Mouse (Mus musculus) ES-E14 (cell line): ENCODE measurements at regions not wholly inside any gene's neighbourhood (a gene's known extent, or its start where the extent isn't known, plus 50 kb on each side); places are given as distances from the start of the nearest gene placed in this dataset.

Source experiments
- CHD2 ChIP-seq: IDR thresholded peaks from 2 replicates; pipeline ENCODE4 v1.6.1; 2014; ENCODE audit warnings: mild to moderate bottlenecking, low read depth, low read length, inconsistent platforms
- HCFC1 ChIP-seq: IDR thresholded peaks from 2 replicates; pipeline ENCODE4 v1.6.1; 2012; ENCODE audit warnings: low read length, inconsistent platforms, borderline replicate concordance; ENCODE audit not compliant: insufficient read depth
- MAFK ChIP-seq: IDR thresholded peaks from 2 replicates; pipeline ENCODE4 v1.6.1; 2014; ENCODE audit warnings: mild to moderate bottlenecking, low read depth, low read length, inconsistent platforms; ENCODE audit not compliant: insufficient read depth
- ZC3H11A ChIP-seq: IDR thresholded peaks from 2 replicates; pipeline ENCODE4 v1.6.1; 2012; ENCODE audit warnings: low read depth, mild to moderate bottlenecking, inconsistent platforms, low read length, borderline replicate concordance
- ZNF384 ChIP-seq: IDR thresholded peaks from 2 replicates; pipeline ENCODE4 v1.6.1; 2012; ENCODE audit warnings: low read depth, low read length, inconsistent platforms

DNA sequence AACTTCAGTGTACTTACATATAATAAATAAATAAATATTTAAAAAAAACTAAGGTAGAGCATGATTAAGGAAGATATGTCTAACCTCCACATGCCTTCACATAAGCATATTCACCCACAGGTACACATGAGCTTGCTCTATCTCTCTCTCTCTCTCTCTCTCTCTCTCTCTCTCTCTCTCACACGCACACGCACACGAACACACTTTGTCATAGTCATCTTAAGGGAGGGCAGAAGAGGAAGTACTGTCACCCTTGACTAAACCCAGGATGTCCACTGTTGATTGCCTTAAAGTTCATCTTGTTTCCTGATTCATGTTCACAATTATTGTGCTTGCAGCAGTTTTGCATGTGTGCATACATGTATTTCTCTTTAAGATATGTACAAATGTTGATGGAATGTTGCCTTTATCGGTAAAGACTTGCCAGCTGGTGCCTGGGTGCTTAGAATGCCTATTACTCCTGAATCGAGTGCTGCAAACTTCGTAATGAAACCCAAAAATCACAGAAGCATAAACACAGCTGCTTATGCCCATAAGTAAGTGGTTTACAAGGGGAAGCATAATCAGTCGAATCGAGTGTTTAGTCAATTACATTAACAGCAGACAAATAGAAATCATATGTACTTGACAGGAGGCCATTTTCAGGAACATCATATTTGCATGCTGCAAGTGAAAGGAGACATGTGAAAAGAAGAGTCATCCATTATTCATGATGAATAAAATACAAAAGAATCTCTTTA lies 84.3 kb downstream of the Tmem168 start:
- TF ChIP-seq HCFC1 (no peak), ZC3H11A (no peak), ZNF384 (no peak), CHD2 (no peak), MAFK (no peak)
